Mouse (Mus musculus) skeletal muscle tissue, adult 2 months (tissue): ENCODE data around the gene Esam.
A peak's percentile ranks its signal among the peaks of the same experiment; 100 is the strongest.

Experiments used
- DNase-seq: peaks from one replicate; pipeline ENCODE4 v3.0.0-alpha.2; 2012; ENCODE audit warnings: low read depth, low spot score

The Esam gene

GRCm38 (mm10) chr9:37530031-37530887 is 2.4 kb downstream of the Esam start:
- peak; percentile 52 for DNase-seq

GRCm38 (mm10) chr9:37530888-37531705 is 3.2 kb downstream of the Esam start:
- DNase-seq = no peak

- no peak for DNase-seq
Measured at GRCm38 (mm10) chr9:37536851-37537250, 9.0 kb downstream of the Esam start.

GRCm38 (mm10) chr9:37537658-37538250 is 9.9 kb downstream of the Esam start:
- no peak for DNase-seq

GRCm38 (mm10) chr9:37539170-37540025 is 11.5 kb downstream of the Esam start, which contains the start of gene Vsig2:
Vsig2 (plus strand) TSS chr9:37539255.
- DNase-seq = no peak

GRCm38 (mm10) chr9:37540226-37540625 is 12.3 kb downstream of the Esam start:
- DNase-seq = no peak

GRCm38 (mm10) chr9:37540701-37541575 is 13.1 kb downstream of the Esam start:
- DNase-seq = no peak

GRCm38 (mm10) chr9:37541851-37542642 is 14.2 kb downstream of the Esam start:
- DNase-seq = no peak

- no peak for DNase-seq
Measured at GRCm38 (mm10) chr9:37543869-37544440, 16.1 kb downstream of the Esam start.

GRCm38 (mm10) chr9:37544447-37545165 is 16.7 kb downstream of the Esam start:
- no peak for DNase-seq

- no peak for DNase-seq
Measured at GRCm38 (mm10) chr9:37545166-37545610, 17.3 kb downstream of the Esam start.

GRCm38 (mm10) chr9:37545847-37546452 is 18.1 kb downstream of the Esam start:
- no peak for DNase-seq

- DNase-seq = no peak
Measured at GRCm38 (mm10) chr9:37546889-37547288, 19.0 kb downstream of the Esam start.

- no peak for DNase-seq
Measured at GRCm38 (mm10) chr9:37550435-37550834, 22.6 kb downstream of the Esam start.

GRCm38 (mm10) chr9:37551751-37552531 is 24.1 kb downstream of the Esam start:
- no peak for DNase-seq

- no peak for DNase-seq
Measured at GRCm38 (mm10) chr9:37552536-37553293, 24.8 kb downstream of the Esam start, which contains the start of gene Nrgn. Nrgn (minus strand) TSS chr9:37552904.
